Mouse (Mus musculus): ENCODE data around the gene Tmem169.

- no peak for TF ChIP-seq GATA1 (IDR thresholded peaks at IDR 0.05; ENCODE audit: borderline replicate concordance, low read length)
- TF ChIP-seq TAL1 (conservative IDR thresholded peaks at IDR 0.05; ENCODE audit: low read depth, low read length) = no peak
- peak; percentile 47; the same call in 1 of the 2 replicates for TF ChIP-seq CTCF (IDR thresholded peaks at IDR 0.05; ENCODE audit: low read depth, low read length)
- TF ChIP-seq POLR2AphosphoS5 (IDR thresholded peaks at IDR 0.05; ENCODE audit: insufficient replicate concordance, low read depth, low read length) = no peak
- no peak for TF ChIP-seq GATA2 (IDR thresholded peaks at IDR 0.05; ENCODE audit: borderline replicate concordance, low read depth, low read length)
Observed at GRCm38 (mm10) chr1:72313399-72314039, 29.4 kb downstream of the Tmem169 start.

All from G1E (cell line).